Mouse (Mus musculus) limb, embryonic 11.5 days (tissue): Measurements from ENCODE around the gene Naxd. TPM values are rescaled to one million over a fixed set of nuclear protein-coding genes. Genes with fewer than 3 reads are reported as not detected.

Source experiments
- ATAC-seq: fragments of 200-750 bp; cut with Nextera tagmentation; 2 replicates; pipeline ENCODE4 v1.8.0; 2017; ENCODE audit warnings: low read depth; ENCODE audit not compliant: insufficient number of reproducible peaks, low FRiP score, low TSS enrichment
- DNase-seq: peaks from one replicate; pipeline ENCODE4 v3.0.0-alpha.2; 2015; ENCODE audit warnings: low spot score
- H3K27ac ChIP-seq: fragments of 300-500 bp; sonication (generic); replicated peaks from 2 replicates; pipeline ENCODE4 v1.5.1; 2014; ENCODE audit warnings: low read depth, mild to moderate bottlenecking, low read length
- H3K27me3 ChIP-seq: fragments of 300-500 bp; sonication (generic); 2 replicates; pipeline ENCODE4 v1.6.1; 2014; ENCODE audit warnings: mild to moderate bottlenecking, low read length, mixed read lengths; ENCODE audit not compliant: control insufficient read depth, insufficient read depth
- H3K36me3 ChIP-seq: fragments of 300-500 bp; sonication (generic); 2 replicates; pipeline ENCODE4 v1.6.1; 2014; ENCODE audit warnings: mild to moderate bottlenecking, low read length, moderate library complexity, mixed read lengths; ENCODE audit not compliant: control insufficient read depth, insufficient read depth
- H3K4me1 ChIP-seq: fragments of 300-500 bp; sonication (generic); 2 replicates; pipeline ENCODE4 v1.6.1; 2014; ENCODE audit warnings: low read length, mixed read lengths; ENCODE audit not compliant: control insufficient read depth, insufficient read depth
- H3K4me2 ChIP-seq: fragments of 300-500 bp; sonication (generic); 2 replicates; pipeline ENCODE4 v1.6.1; 2014; ENCODE audit warnings: low read depth, mild to moderate bottlenecking, moderate library complexity; ENCODE audit not compliant: severe bottlenecking
- H3K4me3 ChIP-seq: fragments of 300-500 bp; sonication (generic); 2 replicates; pipeline ENCODE4 v1.5.1; 2014; ENCODE audit warnings: low read depth, low read length
- H3K9ac ChIP-seq: fragments of 300-500 bp; sonication (generic); 2 replicates; pipeline ENCODE4 v1.6.1; 2014; ENCODE audit warnings: mild to moderate bottlenecking, low read length
- H3K9me3 ChIP-seq: fragments of 300-500 bp; sonication (generic); 2 replicates; pipeline ENCODE4 v1.6.1; 2016; ENCODE audit warnings: low read length; ENCODE audit not compliant: control insufficient read depth
- WGBS: fragments of 180-500 bp; shearing (Covaris S2); extraction: QIAGEN DNeasy Blood & Tissue Kit; methylation state at CpG from one replicate; pipeline ENCODE4 v1.1.7; 2014; 5-methylcytosine and 5-hydroxymethylcytosine counted together
- polyA plus RNA-seq: library from polyadenylated mRNA; unstranded; fragments of >200 nt; fragmentation: Nextera tagmentation; extraction: Ambion mirVana; gene quantifications from 2 replicates; pipeline ENCODE4 v1.2.1, GENCODE M21; 2014

The Naxd gene
- polyA plus RNA-seq: 94.7 and 107 TPM in 2 replicates

- Histone ChIP-seq H3K27ac (0 out of 2 replicates have a peak within 1 kb of the TSS, but pooled peaks have one; percentile 36), H3K9ac (peak within 1 kb of the TSS; percentile 87), H3K9me3 (no peaks in the 10 kb centered on the region), H3K36me3 (peaks cover under 1% of the 10 kb centered on the region; the same call in 1 of the 2 replicates), H3K4me3 (peak within 1 kb of the TSS; percentile 95), H3K4me2 (peak within 1 kb of the TSS; percentile 73), H3K4me1 (peaks cover 4% of the 10 kb centered on the region; the same call in 1 of the 2 replicates), H3K27me3 (no peaks in the 10 kb centered on the region)
- DNase-seq: peak; percentile 91
- ATAC-seq: peak; percentile 90
- 4% methylated on average over 73 of the region's 73 CpGs for WGBS
These were observed at the start of gene Naxd for GRCm38 (mm10) chr8:11497017-11497990. Naxd (plus strand) TSS chr8:11497506.

- no peak for ATAC-seq
- Histone ChIP-seq H3K27ac (no peak overlapping the region), H3K4me2 (no peak overlapping the region), H3K4me1 (no peaks in the 10 kb centered on the region), H3K9me3 (no peaks in the 10 kb centered on the region), H3K36me3 (0 out of 2 replicates have a peak, but pooled peaks cover 1% of the 10 kb centered on the region), H3K27me3 (no peaks in the 10 kb centered on the region), H3K9ac (no peak overlapping the region), H3K4me3 (no peak overlapping the region)
- 92% methylated on average over 23 of the region's 23 CpGs for WGBS
- no peak for DNase-seq
These were observed 49.3 kb upstream of the Naxd start for GRCm38 (mm10) chr8:11447910-11448570.

GRCm38 (mm10) chr8:11450184-11451113 lies 46.9 kb upstream of the Naxd start:
- Histone ChIP-seq H3K4me3 (no peak overlapping the region), H3K27ac (no peak overlapping the region), H3K9ac (no peak overlapping the region), H3K9me3 (no peaks in the 10 kb centered on the region), H3K27me3 (no peaks in the 10 kb centered on the region), H3K4me1 (no peaks in the 10 kb centered on the region), H3K36me3 (no peaks in the 10 kb centered on the region), H3K4me2 (no peak overlapping the region)
- 42% methylated on average over 8 of the region's 8 CpGs for WGBS
- DNase-seq: peak; percentile 40
- ATAC-seq: no peak

- no peaks in the 10 kb centered on the region for H3K36me3 ChIP-seq
- no peak overlapping the region for H3K4me2 ChIP-seq
- H3K4me1 ChIP-seq: no peaks in the 10 kb centered on the region
- ATAC-seq: no peak
- no peak overlapping the region for H3K27ac ChIP-seq
- 91% methylated on average over 1 of the region's 1 CpGs for WGBS
- no peak for DNase-seq
- H3K9me3 ChIP-seq: no peaks in the 10 kb centered on the region
- H3K27me3 ChIP-seq: no peaks in the 10 kb centered on the region
- no peak overlapping the region for H3K9ac ChIP-seq
- no peak overlapping the region for H3K4me3 ChIP-seq
These were observed 45.2 kb upstream of the Naxd start for GRCm38 (mm10) chr8:11452152-11452551.

- H3K27me3 ChIP-seq: no peaks in the 10 kb centered on the region
- ATAC-seq (no peak), DNase-seq (no peak)
- 79% methylated on average over 3 of the region's 3 CpGs for WGBS
- no peak overlapping the region for H3K4me2 ChIP-seq
- no peak overlapping the region for H3K4me3 ChIP-seq
- H3K27ac ChIP-seq: no peak overlapping the region
- H3K4me1 ChIP-seq: no peaks in the 10 kb centered on the region
- H3K9me3 ChIP-seq: no peaks in the 10 kb centered on the region
- no peaks in the 10 kb centered on the region for H3K36me3 ChIP-seq
- H3K9ac ChIP-seq: no peak overlapping the region
These were observed 44.7 kb upstream of the Naxd start for GRCm38 (mm10) chr8:11452559-11452958.

- Histone ChIP-seq H3K36me3 (no peaks in the 10 kb centered on the region), H3K9me3 (no peaks in the 10 kb centered on the region), H3K27ac (no peak overlapping the region), H3K4me3 (no peak overlapping the region), H3K27me3 (no peaks in the 10 kb centered on the region), H3K4me2 (no peak overlapping the region), H3K4me1 (0 out of 2 replicates have a peak, but pooled peaks cover 2% of the 10 kb centered on the region), H3K9ac (no peak overlapping the region)
- ATAC-seq (no peak), DNase-seq (no peak)
- WGBS: 67% methylated on average over 4 of the region's 4 CpGs
These were observed 44.3 kb upstream of the Naxd start for GRCm38 (mm10) chr8:11452974-11453373.

- H3K36me3 ChIP-seq: no peaks in the 10 kb centered on the region
- DNase-seq: no peak
- H3K4me3 ChIP-seq: no peak overlapping the region
- no peak overlapping the region for H3K9ac ChIP-seq
- no peaks in the 10 kb centered on the region for H3K27me3 ChIP-seq
- H3K4me2 ChIP-seq: no peak overlapping the region
- peaks cover 8% of the 10 kb centered on the region; the same call in 1 of the 2 replicates for H3K4me1 ChIP-seq
- WGBS: 79% methylated on average over 12 of the region's 12 CpGs
- H3K9me3 ChIP-seq: no peaks in the 10 kb centered on the region
- no peak overlapping the region for H3K27ac ChIP-seq
- no peak for ATAC-seq
These were observed 43.1 kb upstream of the Naxd start for GRCm38 (mm10) chr8:11454228-11454627.
